Mouse (Mus musculus): ENCODE measurements around the gene Smoc1. TPM values are rescaled to one million over a fixed set of nuclear protein-coding genes. Genes with fewer than 3 reads are reported as not detected.

Gene Smoc1
- total and polyA plus RNA-seq, 2 experiments from 2014 or later = 24.5 to 28.7 TPM

DNA sequence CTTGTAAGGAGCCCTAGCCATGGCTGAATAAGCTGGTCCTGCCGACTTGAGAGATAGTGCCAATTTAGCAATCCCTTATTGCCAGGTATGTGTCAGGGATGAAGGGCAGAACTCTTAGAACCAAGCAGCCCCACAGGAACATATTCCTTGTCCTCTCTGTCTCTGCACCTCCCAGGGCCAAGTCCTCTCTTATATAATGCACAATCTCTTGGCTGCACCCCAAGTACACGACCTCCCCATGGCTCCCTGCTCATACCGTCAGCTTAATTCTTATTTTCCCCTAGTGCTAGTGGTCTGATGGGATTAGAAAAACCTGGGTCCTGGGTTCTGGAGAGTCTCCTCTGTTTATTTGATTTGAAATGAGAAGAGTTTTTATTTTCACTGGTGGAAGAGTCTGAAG lies 66.0 kb downstream of the Smoc1 start:
- ATAC-seq (ENCODE audit: low FRiP score) (no peak), DNase-seq (ENCODE audit: low spot score) (no peak)
- TF ChIP-seq CTCF (IDR thresholded peaks at IDR 0.05) = no peak
- no peak overlapping the region for H3K27ac ChIP-seq (ENCODE audit: low read depth, low read length)
- H3K27me3 ChIP-seq (ENCODE audit: insufficient read depth, low read length) = no peaks in the 10 kb centered on the region
- 78% methylated on average over 3 of the region's 3 CpGs for WGBS
- H3K9ac ChIP-seq (replicated peaks; ENCODE audit: low read length, poor library complexity, severe bottlenecking) = no peak overlapping the region
- no peak overlapping the region for H3K4me3 ChIP-seq (ENCODE audit: low read depth, low read length)
- H3K9me3 ChIP-seq (ENCODE audit: low read length) = no peaks in the 10 kb centered on the region
- no peaks in the 10 kb centered on the region for H3K4me1 ChIP-seq (ENCODE audit: insufficient read depth, low read length)
- H3K4me2 ChIP-seq (ENCODE audit: low read depth, low read length, poor library complexity, severe bottlenecking) = no peak overlapping the region
- no peaks in the 10 kb centered on the region for H3K36me3 ChIP-seq (ENCODE audit: insufficient read depth, low read length)

DNA sequence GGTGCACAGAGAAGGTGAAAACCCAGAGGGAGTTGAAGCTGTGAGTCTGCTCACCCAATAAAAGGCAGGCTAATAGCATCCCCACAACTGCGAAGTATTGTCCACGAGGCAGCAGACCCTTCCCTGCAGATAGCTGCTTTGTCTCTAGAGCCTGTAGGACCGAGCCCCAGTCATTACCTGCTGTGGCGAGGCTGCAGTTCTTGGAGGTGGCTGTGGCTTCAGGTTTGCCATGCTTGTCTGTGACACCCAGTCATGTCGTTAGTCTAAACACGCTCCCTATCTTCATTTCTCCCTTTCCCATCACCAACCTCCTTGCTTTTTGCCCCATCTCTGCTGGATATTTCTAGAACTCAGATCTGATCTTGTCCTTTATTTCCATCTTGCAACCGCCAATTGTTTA lies 66.6 kb downstream of the Smoc1 start:
- Histone ChIP-seq H3K9ac (replicated peaks; ENCODE audit: low read length, poor library complexity, severe bottlenecking) (no peak overlapping the region), H3K27ac (ENCODE audit: low read depth, low read length) (no peak overlapping the region), H3K4me1 (ENCODE audit: insufficient read depth, low read length) (no peaks in the 10 kb centered on the region), H3K4me2 (ENCODE audit: low read depth, low read length, poor library complexity, severe bottlenecking) (no peak overlapping the region), H3K4me3 (ENCODE audit: low read depth, low read length) (no peak overlapping the region), H3K36me3 (ENCODE audit: insufficient read depth, low read length) (no peaks in the 10 kb centered on the region), H3K9me3 (ENCODE audit: low read length) (no peaks in the 10 kb centered on the region), H3K27me3 (ENCODE audit: insufficient read depth, low read length) (no peaks in the 10 kb centered on the region)
- no peak for TF ChIP-seq CTCF (IDR thresholded peaks at IDR 0.05)
- ATAC-seq (ENCODE audit: low FRiP score) = no peak
- DNase-seq (ENCODE audit: low spot score) = no peak
- 74% methylated on average over 7 of the region's 7 CpGs for WGBS

DNA sequence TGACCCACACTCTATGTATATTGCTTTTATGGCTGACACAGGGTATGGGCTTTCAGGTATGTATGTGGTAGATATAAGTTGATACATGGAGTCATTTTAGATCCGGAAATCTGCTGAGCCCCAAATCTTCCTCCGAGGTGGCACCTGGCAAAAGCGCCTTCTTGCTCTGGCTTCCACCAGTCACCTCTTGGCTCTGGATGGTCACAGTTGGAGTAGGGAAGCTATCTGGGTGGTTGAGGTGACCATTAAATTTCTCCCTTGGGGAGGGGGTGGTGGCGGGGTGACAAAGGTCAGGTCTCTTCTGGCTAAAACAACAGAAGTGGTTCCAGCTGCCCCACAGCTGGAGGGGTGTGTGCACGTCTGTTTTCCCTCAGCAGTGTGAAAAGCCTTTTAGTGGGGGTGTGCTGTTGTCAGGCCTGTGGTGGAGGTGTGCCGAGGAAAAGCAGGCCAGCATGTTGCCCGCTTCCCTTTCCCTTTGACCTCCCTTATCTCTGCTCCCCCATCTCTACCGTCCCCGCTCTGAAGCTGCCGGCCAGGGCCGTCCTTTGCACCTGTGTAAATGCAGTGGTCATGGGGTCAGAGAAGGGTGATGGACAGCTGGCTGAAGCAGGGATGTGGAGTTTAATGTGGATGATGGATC lies 68.3 kb downstream of the Smoc1 start:
- no peaks in the 10 kb centered on the region for H3K9me3 ChIP-seq (ENCODE audit: low read length)
- H3K4me3 ChIP-seq (ENCODE audit: low read depth, low read length) = no peak overlapping the region
- no peak overlapping the region for H3K27ac ChIP-seq (ENCODE audit: low read depth, low read length)
- no peak overlapping the region for H3K9ac ChIP-seq (replicated peaks; ENCODE audit: low read length, poor library complexity, severe bottlenecking)
- no peaks in the 10 kb centered on the region for H3K27me3 ChIP-seq (ENCODE audit: insufficient read depth, low read length)
- no peak overlapping the region for H3K4me2 ChIP-seq (ENCODE audit: low read depth, low read length, poor library complexity, severe bottlenecking)
- 71% methylated on average over 11 of the region's 11 CpGs for WGBS
- ATAC-seq (ENCODE audit: low FRiP score) = no peak
- DNase-seq (ENCODE audit: low spot score) = no peak
- no peaks in the 10 kb centered on the region for H3K36me3 ChIP-seq (ENCODE audit: insufficient read depth, low read length)
- H3K4me1 ChIP-seq (ENCODE audit: insufficient read depth, low read length) = no peaks in the 10 kb centered on the region
- no peak for TF ChIP-seq CTCF (IDR thresholded peaks at IDR 0.05)

DNA sequence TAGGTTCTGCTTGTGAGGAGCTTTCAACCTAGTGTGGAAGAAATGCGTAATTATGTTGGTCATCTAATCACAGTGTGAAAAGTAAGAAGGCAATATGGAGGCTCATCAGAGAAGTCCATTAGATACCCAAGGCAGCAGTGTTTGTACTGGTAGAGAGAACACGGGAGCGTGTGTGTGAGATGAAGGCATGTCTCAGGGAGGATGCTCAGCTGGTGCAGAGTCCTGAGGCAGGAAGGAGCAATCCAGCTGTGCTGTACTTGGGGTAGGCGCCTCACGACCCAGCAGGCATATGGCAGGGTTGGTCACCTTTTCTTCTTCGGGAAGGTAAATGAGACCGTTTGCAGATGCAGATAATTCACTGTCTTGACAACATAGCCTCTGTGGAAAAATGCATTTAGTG lies 70.7 kb downstream of the Smoc1 start:
- no peaks in the 10 kb centered on the region for H3K27me3 ChIP-seq (ENCODE audit: insufficient read depth, low read length)
- H3K9ac ChIP-seq (replicated peaks; ENCODE audit: low read length, poor library complexity, severe bottlenecking) = no peak overlapping the region
- H3K27ac ChIP-seq (ENCODE audit: low read depth, low read length) = no peak overlapping the region
- no peak overlapping the region for H3K4me3 ChIP-seq (ENCODE audit: low read depth, low read length)
- H3K4me2 ChIP-seq (ENCODE audit: low read depth, low read length, poor library complexity, severe bottlenecking) = no peak overlapping the region
- H3K4me1 ChIP-seq (ENCODE audit: insufficient read depth, low read length) = no peaks in the 10 kb centered on the region
- H3K9me3 ChIP-seq (ENCODE audit: low read length) = no peaks in the 10 kb centered on the region
- 67% methylated on average over 7 of the region's 7 CpGs for WGBS
- ATAC-seq (ENCODE audit: low FRiP score) = no peak
- TF ChIP-seq CTCF (IDR thresholded peaks at IDR 0.05) = no peak
- no peaks in the 10 kb centered on the region for H3K36me3 ChIP-seq (ENCODE audit: insufficient read depth, low read length)
- DNase-seq (ENCODE audit: low spot score) = no peak

- TF ChIP-seq CTCF (IDR thresholded peaks at IDR 0.05) = no peak
- no peak for DNase-seq (ENCODE audit: low spot score)
- H3K9me3 ChIP-seq (ENCODE audit: low read length) = no peaks in the 10 kb centered on the region
- H3K27me3 ChIP-seq (ENCODE audit: insufficient read depth, low read length) = no peaks in the 10 kb centered on the region
- H3K4me2 ChIP-seq (ENCODE audit: low read depth, low read length, poor library complexity, severe bottlenecking) = no peak overlapping the region
- no peaks in the 10 kb centered on the region for H3K4me1 ChIP-seq (ENCODE audit: insufficient read depth, low read length)
- ATAC-seq (ENCODE audit: low FRiP score) = no peak
- 60% methylated on average over 4 of the region's 4 CpGs for WGBS
- no peaks in the 10 kb centered on the region for H3K36me3 ChIP-seq (ENCODE audit: insufficient read depth, low read length)
- no peak overlapping the region for H3K4me3 ChIP-seq (ENCODE audit: low read depth, low read length)
- H3K9ac ChIP-seq (replicated peaks; ENCODE audit: low read length, poor library complexity, severe bottlenecking) = no peak overlapping the region
- H3K27ac ChIP-seq (ENCODE audit: low read depth, low read length) = no peak overlapping the region
Measured at GRCm38 (mm10) chr12:81097738-81098137, 71.1 kb downstream of the Smoc1 start.

GRCm38 (mm10) chr12:81099161-81099560 lies 72.6 kb downstream of the Smoc1 start:
- Histone ChIP-seq H3K9ac (replicated peaks; ENCODE audit: low read length, poor library complexity, severe bottlenecking) (no peak overlapping the region), H3K27ac (ENCODE audit: low read depth, low read length) (no peak overlapping the region), H3K27me3 (ENCODE audit: insufficient read depth, low read length) (no peaks in the 10 kb centered on the region), H3K36me3 (ENCODE audit: insufficient read depth, low read length) (no peaks in the 10 kb centered on the region), H3K4me3 (ENCODE audit: low read depth, low read length) (no peak overlapping the region), H3K9me3 (ENCODE audit: low read length) (no peaks in the 10 kb centered on the region), H3K4me2 (ENCODE audit: low read depth, low read length, poor library complexity, severe bottlenecking) (no peak overlapping the region), H3K4me1 (ENCODE audit: insufficient read depth, low read length) (no peaks in the 10 kb centered on the region)
- TF ChIP-seq CTCF (IDR thresholded peaks at IDR 0.05) = no peak
- WGBS = 75% methylated on average over 5 of the region's 5 CpGs
- ATAC-seq (ENCODE audit: low FRiP score) (no peak), DNase-seq (ENCODE audit: low spot score) (no peak)

Data from midbrain, postnatal 0 days (tissue).